Mouse (Mus musculus) mouse trophoblast stem cell (cell line): ENCODE results near the gene Cgnl1.

Experiments used
- in situ Hi-C, 2 experiments: fragments of 300-500 bp; cut with MseI, MboI; formaldehyde crosslinking; loops; 2 replicates in 1 of 2; 3 replicates in 1 of 2; pipeline ENCODE4 v1.15.1; 2025

Cgnl1 gene

DNA sequence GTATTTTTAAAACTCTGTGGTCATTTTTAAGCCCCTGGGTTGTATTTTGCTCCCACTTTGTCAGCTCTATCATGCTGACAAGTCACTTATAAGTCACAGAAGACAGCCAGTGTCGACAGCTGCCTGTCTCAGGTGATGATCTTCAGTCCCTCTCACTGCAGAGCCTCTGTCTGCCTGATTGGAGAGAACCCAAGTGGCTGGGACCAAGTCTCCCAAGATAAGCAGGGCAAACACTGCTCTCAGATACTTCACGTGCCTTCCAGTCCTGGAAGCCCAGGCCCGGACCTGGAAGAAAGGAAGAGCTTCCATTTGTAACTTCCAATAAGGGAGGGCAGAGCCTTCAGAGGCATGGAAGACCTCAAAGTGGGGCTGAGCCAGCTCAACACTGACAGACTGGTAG is 49.0 kb downstream of the Cgnl1 start:
- in situ Hi-C loops: no loop called here

DNA sequence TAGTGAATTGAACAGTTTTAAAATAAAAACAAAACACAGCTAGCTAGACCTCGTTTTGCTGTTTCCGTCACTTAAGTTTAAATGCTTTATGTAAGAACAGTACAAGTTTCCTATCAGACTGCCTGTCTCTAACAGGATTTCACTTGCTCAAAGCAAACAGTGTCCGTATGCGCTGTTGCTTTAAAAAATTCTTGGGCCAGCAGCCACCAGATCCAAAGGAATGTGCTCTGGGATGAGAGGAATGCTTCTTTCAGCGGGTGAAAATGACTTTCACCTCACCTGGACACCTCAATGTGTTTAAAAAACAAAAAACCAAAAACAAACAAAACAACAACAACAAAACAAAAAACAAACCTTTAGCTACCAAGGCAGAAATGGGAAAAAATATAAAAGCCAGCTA is 54.4 kb downstream of the Cgnl1 start:
- in situ Hi-C loops: no loop called here

DNA sequence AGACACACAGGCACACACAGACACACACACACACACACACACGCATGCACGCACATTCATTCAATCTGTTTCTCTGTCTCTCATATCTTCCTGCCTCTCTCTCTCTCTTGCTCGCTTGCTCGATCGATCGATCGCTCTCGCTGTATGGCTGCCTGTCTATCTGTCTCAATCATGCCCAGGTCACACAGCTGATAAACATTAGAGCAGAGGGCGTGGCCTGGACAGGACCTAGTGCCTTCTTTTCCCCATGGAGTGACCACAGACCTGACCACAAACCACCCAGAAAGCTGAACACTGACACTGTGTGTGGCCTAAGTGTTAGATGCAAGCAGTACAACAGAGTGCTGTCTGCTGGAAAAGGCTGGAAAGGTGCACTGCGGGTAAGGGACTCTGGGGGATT is 60.6 kb downstream of the Cgnl1 start:
- in situ Hi-C loops: no loop called here

DNA sequence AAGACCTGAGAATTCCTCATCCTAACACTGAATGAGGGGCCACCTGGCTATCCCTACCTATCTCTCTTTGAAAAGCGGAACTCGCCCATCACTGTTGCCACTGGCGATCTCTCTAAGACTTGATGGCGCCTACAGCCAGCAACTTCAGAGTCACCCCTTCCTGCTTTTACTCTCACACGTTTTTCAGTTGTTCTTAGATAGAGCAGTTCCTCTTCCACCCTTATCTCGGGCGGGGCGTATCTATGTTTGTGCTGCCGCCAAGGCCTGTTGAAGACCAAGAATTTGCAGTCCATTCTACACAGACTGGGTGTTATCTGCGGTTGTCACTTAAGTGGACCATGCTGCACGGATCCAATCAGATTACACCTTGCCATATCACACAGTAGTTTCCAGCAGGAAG is 62.2 kb downstream of the Cgnl1 start:
- in situ Hi-C loops: no loop called here

DNA sequence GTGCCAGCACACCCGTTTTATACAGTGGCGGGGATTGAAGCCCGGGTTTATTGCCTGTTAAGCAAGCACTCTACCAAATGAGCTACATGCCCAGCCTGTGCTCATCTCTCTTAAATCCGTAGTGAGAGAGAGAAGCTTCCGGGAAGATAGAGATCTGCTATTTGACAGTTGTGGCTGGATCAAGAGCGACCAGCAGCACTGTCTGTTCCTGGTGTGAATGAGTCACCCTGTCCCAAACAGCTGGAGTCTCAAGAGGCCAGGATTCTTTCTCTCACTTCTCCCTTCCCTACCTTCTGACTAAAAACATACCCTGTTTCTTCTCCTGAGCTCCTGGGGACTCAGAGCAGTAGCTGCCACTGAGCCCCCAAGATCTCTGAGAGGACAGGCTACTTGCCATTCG is 63.4 kb downstream of the Cgnl1 start:
- in situ Hi-C loops: no loop called here

DNA sequence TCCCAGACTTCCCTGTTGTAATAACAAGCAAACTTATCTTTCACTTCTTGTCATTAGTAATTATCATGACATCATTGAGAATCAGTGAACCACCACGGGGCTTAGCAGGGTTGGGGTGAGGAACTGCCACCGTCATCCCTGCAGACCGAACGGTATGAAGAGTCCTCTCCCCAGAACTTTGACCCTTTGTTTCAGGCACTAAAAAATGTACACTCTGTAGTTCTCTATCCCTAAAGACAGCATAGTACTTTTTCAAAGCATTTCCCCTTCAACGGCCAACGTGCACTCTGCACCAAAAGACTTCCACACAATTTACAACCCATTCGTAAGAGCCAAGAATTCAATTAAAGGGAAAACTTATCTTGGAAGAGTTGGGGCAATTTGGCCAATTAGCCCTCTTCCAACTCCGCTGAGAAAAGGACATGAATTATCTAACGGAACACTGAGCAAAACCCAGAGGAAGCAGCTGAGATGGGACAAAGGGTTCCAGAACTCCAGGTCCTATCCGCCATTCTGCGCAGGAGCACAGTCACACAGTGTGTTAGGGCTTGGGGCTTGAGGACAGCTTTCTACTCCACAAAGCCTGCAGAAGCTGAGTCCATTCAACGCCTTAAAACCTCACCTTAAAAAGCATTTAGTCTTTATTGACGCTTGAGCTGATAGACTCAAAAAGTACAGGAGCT is 66.9 kb downstream of the Cgnl1 start:
- in situ Hi-C loops: no loop called here

DNA sequence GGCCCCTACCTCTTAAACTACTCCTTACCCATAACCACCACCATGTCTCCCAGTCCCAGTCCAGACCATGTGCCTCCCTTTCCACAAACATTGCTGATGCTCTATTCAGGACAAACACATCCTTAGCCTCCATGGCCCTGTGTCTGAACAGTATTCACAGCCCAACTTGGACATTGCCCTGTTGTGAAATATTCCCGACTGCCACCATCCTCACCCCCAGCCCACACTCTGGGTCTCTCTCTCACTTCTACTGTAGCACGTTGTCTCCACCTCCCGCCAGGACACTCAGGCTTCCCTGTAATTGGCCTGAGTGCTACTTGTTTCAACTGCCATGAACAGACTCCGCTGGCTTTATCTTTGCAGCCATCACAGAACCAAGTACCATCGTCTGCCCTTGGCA is 72.3 kb downstream of the Cgnl1 start:
- in situ Hi-C loops: no loop called here

DNA sequence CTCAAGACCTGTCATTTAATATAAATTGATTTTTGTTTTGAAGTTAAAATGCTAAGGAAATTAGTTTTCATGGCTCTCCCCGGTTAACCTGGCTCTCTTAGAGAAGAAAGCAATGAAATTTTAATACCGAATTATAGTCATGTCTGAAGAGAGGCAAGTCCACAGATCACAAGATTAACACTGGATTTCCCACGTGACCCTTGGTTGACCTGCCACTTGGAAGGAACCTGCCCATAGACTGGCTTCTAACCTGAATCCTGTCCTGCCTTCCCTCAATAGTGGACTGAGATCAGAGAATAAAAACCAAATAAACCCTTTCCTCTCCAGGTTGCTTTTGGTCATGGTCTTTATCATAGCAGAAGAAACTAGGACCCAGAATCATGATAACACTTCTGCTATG is 73.3 kb downstream of the Cgnl1 start:
- in situ Hi-C loops: no loop called here

DNA sequence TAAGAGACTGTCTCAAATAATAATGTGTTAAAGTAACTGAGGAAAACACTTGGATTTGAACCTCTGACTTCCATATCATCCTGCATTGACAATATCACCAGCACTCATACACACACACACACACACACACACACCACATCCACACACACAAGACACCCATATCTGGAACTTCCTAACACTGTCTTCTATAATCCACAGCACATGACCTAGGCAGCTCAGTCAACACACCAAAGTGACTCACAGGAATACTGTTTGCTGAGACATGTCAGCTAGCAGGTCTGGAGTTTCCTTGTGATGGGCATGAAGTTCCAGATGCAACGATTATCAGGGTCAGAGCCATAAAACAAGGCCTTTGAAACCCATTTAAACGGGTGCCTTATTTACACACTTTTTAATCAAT is 74.2 kb downstream of the Cgnl1 start:
- in situ Hi-C loops: no loop called here

DNA sequence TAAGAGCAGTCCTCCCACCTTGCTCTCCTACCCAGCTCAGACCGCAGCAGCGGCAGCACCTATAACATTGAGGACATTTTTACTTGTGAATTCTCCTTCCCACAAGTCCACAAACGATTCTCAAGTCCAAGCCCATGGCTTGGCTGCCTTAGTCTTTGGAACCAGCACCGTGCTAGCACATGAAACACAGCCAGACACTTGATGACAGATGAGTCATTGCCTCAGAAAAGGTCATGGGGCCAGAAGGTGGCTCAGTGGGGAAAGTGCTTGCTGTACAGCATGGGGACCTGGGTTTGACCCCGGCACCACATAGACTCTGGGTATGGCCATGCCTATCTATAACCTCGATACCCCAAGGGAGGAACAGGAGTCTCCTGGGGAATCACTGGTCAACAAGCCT is 74.6 kb downstream of the Cgnl1 start:
- in situ Hi-C loops: no loop called here

DNA sequence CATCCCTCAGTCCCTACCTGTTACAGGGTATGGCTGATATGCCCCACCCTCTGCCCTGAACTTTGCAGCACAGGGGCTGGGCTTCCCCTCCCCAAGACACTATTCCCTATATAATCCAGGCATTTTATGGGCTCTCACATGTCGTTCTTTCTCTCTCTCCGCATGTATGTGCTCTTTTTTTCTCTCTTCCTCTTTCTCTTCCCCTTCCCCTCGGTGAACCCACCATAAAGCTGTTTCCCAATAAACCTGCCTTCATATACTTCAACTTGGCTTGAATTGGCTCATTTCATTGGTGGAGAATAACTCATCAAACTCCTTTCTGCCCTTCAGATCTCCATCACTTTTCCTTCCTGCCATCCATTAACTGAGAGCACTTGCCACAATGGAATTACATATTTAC is 76.3 kb downstream of the Cgnl1 start:
- in situ Hi-C loops: no loop called here

DNA sequence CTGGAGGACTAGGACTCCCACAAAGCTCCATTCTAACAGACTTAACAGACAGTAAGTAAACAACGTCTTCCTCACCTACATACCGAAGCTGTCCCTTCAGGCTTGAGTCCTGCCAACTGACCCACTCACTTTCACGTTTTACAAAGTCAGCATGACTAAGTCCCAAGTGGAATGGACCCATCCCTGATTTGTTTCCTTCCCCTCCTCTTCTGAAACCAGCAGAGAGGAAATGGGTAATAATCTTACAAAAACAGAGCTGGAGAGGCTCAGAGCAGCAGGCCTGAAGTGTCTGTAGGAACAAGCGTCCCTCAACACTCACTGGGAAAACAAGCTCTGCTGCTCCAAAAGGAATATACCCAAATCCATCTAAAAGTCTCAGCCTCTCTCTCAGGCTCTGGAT is 77.2 kb downstream of the Cgnl1 start:
- in situ Hi-C loops: no loop called here

DNA sequence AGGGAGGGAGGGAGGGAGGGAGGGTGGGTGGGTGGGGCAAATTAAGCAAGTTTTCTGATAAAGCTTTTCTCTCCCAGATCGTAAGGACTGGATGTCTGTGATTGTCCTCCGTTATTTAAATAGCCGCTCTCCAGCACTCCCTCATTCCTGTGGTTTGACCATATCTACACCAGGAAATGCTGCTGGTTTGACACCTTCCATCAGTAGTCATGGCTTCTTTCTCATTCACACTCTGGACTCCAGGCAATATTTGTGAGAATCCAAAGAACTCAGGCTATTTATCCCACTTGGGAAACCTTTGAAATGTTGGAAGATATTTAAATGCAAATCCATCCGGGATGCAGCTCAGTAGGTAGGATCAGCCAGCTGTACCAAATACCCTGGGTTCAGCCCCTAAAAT is 77.6 kb downstream of the Cgnl1 start:
- in situ Hi-C loops: no loop called here

DNA sequence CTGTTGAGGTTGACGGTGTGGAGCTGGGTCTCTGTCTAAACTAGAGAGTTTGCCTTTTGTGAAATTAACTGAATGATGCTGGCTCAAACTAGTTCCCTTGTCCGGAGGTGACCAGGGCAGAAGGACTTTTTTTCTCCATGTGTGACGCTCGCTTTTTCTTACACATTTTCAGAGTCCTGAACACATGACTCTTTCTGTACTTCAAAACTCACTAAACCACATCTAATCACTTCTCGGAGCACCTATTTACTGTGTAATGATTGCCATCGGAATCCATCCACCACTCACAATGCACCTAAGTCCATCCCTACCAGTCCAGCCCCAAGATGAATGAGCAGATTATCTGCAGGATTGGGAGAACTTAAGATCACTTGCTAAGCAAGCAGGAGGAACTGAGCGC is 79.2 kb downstream of the Cgnl1 start:
- in situ Hi-C loops: no loop called here

DNA sequence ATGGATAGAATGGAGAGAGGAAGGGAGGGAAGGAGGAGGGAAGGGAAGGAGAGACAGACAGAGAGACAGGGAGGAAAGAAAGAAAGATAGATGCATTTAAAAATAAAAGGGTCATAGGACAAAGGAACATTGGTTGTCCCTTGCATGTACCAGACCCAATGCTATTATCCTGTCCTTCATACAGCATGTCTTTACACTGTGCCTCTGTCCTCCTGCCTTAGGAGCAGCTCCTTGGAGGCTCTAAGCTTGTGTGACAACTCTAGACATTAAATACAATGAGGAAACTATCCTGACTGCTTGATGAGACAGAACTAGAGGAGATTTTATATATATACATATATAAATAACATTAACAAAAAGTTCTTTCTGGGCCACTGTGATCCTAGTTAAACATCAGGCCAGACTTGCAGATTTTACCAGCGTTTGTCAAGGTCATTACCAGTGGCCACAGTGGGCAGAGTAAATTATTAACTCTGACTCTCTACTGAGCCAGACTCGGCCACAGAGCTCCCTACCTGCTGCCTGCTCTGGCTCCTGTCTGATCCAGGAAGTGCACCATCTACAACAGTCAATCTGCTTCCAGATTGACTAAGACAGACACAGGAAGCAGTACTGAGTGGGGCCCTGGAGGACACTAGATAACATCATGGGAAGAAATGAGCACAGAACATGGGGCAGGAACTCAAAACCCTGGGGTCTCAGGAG is 81.9 kb downstream of the Cgnl1 start:
- in situ Hi-C loops: no loop called here

DNA sequence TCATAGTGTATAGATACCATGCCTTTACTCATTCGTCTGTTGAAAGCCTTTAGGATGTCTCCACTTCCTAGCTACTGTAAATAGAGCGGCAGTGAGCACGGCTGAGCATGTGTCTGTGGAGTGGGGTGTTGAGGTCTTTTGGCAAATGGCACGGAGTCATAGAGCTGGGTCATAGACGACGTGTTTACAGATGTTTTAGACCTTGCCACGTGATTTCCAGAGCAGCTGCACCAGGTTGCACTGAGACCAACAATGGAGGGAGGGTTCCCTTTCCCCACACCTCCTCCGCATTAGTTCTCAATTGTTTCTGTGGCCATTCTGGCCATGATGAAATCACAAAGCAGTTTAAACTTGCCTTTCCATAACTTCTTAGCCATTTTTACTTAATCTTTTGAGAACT is 84.9 kb downstream of the Cgnl1 start:
- in situ Hi-C loops: no loop called here

DNA sequence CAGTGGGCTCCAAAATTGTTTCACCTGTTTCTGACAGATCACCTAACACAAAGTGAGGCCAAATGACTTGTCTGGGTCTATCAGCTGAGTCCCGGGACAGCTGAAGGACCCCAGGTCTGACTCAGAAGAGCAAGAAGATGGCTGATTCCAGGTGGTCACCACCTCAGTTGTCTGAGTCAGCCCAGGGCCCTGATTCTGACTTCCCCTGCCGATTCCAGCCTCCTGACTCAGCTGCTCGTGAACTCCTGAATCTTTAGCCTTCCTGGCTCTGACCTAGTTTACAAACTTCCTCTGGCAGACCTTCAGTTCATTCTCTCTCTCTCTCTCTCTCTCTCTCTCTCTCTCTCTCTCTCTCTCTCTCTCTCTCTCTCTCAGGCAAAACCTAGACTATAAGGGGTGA is 86.6 kb downstream of the Cgnl1 start:
- in situ Hi-C loops: no loop called here

DNA sequence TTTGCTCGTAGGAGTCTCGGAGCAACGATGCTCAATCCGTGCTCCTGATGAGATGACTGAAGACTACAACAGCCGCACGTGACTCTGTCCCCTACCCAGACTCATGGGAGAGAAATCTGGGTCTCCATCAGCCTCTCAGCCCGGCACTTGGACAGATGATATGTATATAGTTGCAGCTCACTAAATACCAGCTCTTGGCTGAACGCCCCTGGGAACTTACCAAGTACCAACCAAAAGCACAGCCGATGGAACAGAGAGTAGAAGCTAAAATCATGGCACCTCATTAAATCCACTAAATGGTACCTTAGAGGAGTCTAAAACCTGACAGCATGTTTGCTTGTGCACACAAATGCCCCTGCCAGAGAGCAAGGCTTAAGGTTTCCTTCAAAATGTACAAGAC is 91.0 kb downstream of the Cgnl1 start:
- in situ Hi-C loops: no loop called here

DNA sequence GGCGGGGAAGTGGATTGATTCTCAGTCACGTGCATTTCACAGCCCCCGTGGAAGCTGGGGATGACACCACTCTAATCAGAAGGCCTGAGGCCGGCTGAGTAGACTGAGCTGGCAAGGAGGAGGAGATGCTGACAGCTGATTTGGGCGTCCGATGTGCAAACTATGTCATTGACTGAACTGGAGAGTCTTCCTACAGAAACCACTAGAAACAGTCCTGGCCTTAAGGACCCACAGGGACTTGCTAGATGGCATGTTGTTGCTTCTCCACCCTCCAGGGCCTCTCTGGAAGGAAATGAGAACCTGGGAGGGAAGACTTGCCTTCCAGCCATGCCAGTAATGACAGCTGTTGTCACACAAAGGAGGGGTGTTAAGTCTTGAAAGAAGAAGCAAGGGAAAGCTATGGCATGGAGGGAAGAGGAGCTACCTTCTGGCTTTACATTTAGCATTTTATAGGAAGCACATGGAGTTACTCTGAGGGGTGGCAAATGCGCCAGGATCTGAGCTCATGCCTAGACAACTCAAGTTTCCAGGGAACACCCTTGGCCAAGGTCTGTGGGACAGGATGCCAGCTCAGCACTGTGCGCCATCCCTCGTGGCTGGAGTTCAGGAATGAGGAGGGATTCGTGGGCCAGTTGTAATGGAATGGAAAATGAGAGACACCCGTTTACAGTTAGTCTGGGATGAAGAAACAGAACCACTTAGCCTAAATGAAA is 92.1 kb downstream of the Cgnl1 start:
- in situ Hi-C loops: no loop called here

DNA sequence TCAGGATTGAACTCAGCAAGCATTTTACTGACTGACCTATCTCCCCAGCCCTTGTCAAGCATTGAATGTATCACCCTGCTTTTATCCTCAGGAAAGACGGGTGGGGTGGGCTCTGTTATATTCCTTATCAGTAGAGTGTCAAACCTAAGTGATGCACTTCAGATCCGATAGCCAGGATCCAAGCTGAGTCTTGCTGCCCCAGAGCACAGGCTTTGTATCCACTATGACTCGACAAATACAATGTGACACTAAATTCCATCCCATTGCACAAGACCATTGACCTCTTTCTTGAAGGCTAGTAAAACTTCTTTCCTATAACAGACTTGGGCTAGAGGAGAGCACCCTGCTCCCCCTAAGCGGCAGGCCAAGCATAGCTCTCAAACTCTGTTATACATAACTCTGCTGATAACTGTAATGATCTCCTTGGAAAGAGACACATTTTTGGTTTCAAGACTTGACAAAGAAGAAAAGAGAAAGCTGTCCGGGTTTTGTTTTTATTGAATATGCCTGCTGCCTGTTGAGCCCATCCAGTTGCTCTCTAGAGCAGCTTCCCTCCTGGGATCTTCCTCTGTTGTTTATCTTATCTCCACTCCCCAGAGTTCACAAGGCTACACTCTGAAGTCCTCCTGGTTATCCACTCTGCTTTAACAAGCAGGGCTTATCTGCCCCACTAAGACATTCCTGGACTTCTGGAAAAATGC is 94.3 kb downstream of the Cgnl1 start:
- in situ Hi-C loops: no loop called here

DNA sequence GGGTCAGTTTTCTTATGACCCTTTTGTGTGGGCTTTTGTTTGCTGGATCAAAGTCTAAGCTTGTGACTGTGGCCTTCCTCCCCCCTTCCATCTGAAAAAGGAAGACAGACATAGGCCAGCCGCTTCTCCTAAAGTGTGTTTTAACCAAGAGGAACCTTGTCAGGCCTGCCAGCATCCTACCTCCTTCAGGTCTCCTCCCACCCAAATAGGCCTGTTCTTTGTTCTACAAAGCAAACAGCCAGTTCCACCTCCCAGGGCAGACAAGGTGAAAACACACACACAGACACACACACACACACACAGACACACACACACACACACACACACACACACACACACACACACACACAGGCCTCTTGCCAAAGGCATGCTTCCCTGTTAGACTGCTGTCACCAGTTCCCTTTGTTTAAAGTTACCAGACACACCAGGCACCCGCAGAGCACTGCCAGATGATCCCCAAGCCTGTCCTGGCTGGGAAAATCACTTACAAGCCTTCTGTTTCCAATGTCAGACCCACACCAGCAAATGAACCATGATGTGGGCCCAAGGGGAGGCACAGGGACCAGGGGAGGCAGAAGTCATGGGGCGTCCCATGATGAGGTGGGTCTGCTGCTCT is 95.5 kb downstream of the Cgnl1 start:
- in situ Hi-C loops: no loop called here

DNA sequence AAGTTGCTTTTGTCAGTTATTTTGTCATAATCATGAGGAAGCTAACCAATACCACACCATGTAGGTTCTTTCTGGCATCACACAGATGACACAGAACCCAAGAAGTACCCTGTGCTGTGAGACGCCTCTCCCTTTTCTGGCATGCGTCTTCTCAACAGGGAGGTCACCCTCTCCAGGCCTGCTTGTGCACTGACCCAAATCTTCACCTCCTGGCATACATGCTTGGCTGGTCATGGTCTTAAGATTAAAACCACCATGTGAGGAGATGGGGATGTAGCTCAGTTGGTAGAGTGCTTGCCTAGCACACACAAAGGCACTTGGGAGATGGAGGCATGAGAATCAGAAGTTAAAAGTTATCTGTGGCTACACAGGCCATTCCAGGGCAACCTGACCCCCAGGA is 96.2 kb downstream of the Cgnl1 start:
- in situ Hi-C loops: no loop called here
